Mouse (Mus musculus) heart, postnatal 0 days (tissue): ENCODE measurements around the gene Sept8.

Experiments used
- CTCF ChIP-seq: IDR thresholded peaks from 2 replicates; pipeline ENCODE4 v1.5.1; 2016; ENCODE audit warnings: antibody characterized with exemption, control low read depth, low read depth
- EP300 ChIP-seq: IDR thresholded peaks from 2 replicates; pipeline ENCODE4 v1.6.1; 2016; ENCODE audit warnings: antibody characterized with exemption, low read depth

- TF ChIP-seq CTCF (no peak), EP300 (no peak)
Observed at GRCm38 (mm10) chr11:53503738-53504137, 15.3 kb upstream of the Sept8 start.
